Mouse (Mus musculus): ENCODE data around the gene Atp1a4.

Atp1a4 gene

GRCm38 (mm10) chr1:172220414-172220813 lies 37.8 kb downstream of the Atp1a4 start:
- no peak for DNase-seq (ENCODE audit: low read depth in 1 of 2, low spot score in 2 of 2)

GRCm38 (mm10) chr1:172219451-172220406 lies 38.5 kb downstream of the Atp1a4 start, which contains the start of gene Casq1:
TSS of gene Casq1 (minus strand) at chr1:172219868.
- no peak for DNase-seq (ENCODE audit: low read depth in 1 of 2, low spot score in 2 of 2)

- no peak for DNase-seq (ENCODE audit: low read depth in 1 of 2, low spot score in 2 of 2)
These were observed 39.9 kb downstream of the Atp1a4 start for GRCm38 (mm10) chr1:172218164-172218910.

- peak; percentile 75 to 87 for DNase-seq (ENCODE audit: low read depth in 1 of 2, low spot score in 2 of 2)
These were observed 41.1 kb downstream of the Atp1a4 start for GRCm38 (mm10) chr1:172217148-172217547.

GRCm38 (mm10) chr1:172214748-172215147 lies 43.5 kb downstream of the Atp1a4 start:
- no peak for DNase-seq (ENCODE audit: low read depth in 1 of 2, low spot score in 2 of 2)

GRCm38 (mm10) chr1:172213771-172214170 lies 44.4 kb downstream of the Atp1a4 start:
- no peak for DNase-seq (ENCODE audit: low read depth in 1 of 2, low spot score in 2 of 2)

GRCm38 (mm10) chr1:172212776-172213175 lies 45.4 kb downstream of the Atp1a4 start:
- no peak for DNase-seq (ENCODE audit: low read depth in 1 of 2, low spot score in 2 of 2)

GRCm38 (mm10) chr1:172207111-172207584 lies 51.1 kb downstream of the Atp1a4 start:
- peak in 1 of 2 experiments; percentile 38 for DNase-seq (ENCODE audit: low read depth in 1 of 2, low spot score in 2 of 2)

- DNase-seq (ENCODE audit: low read depth in 1 of 2, low spot score in 2 of 2) = peak in 1 of 2 experiments; percentile 50
These were observed 51.9 kb downstream of the Atp1a4 start, which contains the start of gene Pea15a for GRCm38 (mm10) chr1:172206141-172206917. TSS of gene Pea15a (minus strand) at chr1:172206804.

GRCm38 (mm10) chr1:172205741-172206087 lies 52.5 kb downstream of the Atp1a4 start:
- no peak for DNase-seq (ENCODE audit: low read depth in 1 of 2, low spot score in 2 of 2)

- DNase-seq (ENCODE audit: low read depth in 1 of 2, low spot score in 2 of 2) = no peak
These were observed 53.1 kb downstream of the Atp1a4 start for GRCm38 (mm10) chr1:172204814-172205740.

GRCm38 (mm10) chr1:172204033-172204813 lies 54.0 kb downstream of the Atp1a4 start:
- DNase-seq (ENCODE audit: low read depth in 1 of 2, low spot score in 2 of 2) = no peak

GRCm38 (mm10) chr1:172203566-172203965 lies 54.6 kb downstream of the Atp1a4 start:
- no peak for DNase-seq (ENCODE audit: low read depth in 1 of 2, low spot score in 2 of 2)

GRCm38 (mm10) chr1:172202894-172203522 lies 55.2 kb downstream of the Atp1a4 start:
- no peak for DNase-seq (ENCODE audit: low read depth in 1 of 2, low spot score in 2 of 2)

- DNase-seq (ENCODE audit: low read depth in 1 of 2, low spot score in 2 of 2) = no peak
These were observed 56.0 kb downstream of the Atp1a4 start for GRCm38 (mm10) chr1:172201967-172202880.

- DNase-seq (ENCODE audit: low read depth in 1 of 2, low spot score in 2 of 2) = no peak
These were observed 57.3 kb downstream of the Atp1a4 start for GRCm38 (mm10) chr1:172200871-172201447.

GRCm38 (mm10) chr1:172200161-172200560 lies 58.1 kb downstream of the Atp1a4 start:
- DNase-seq (ENCODE audit: low read depth in 1 of 2, low spot score in 2 of 2) = no peak
